Mouse (Mus musculus) G1E (cell line): ENCODE measurements around the gene Zfp981. TPM values are rescaled to one million over a fixed set of nuclear protein-coding genes. Genes with fewer than 3 reads are reported as not detected.
"Not testable (repeated sequence)": the region's sequence is repeated elsewhere in the genome, so short reads cannot be mapped to it uniquely, and the experiment has no call there.

ENCODE experiments used
- ATAC-seq: 2 replicates; pipeline ENCODE4 v1.8.0; 2016; ENCODE audit warnings: mild to moderate bottlenecking; ENCODE audit not compliant: insufficient number of reproducible peaks, poor library complexity, low FRiP score, severe bottlenecking; ENCODE audit errors: extremely low read depth
- DNase-seq: peaks from one replicate; pipeline ENCODE4 v3.0.0; 2012; ENCODE audit warnings: low spot score
- H3K27me3 ChIP-seq: 2 replicates; pipeline ENCODE4 v1.6.1; 2012; ENCODE audit warnings: mild to moderate bottlenecking, low read length, inconsistent platforms; ENCODE audit not compliant: insufficient read depth
- H3K36me3 ChIP-seq: replicated peaks from 2 replicates; pipeline ENCODE3; 2012; ENCODE audit warnings: mild to moderate bottlenecking, inconsistent platforms
- H3K4me1 ChIP-seq: 2 replicates; pipeline ENCODE4 v1.6.1; 2012; ENCODE audit warnings: low read depth, low read length, inconsistent platforms, mixed read lengths; ENCODE audit not compliant: insufficient read depth
- H3K4me3 ChIP-seq: 2 replicates; pipeline ENCODE4 v1.5.1; 2012; ENCODE audit warnings: low read depth, mild to moderate bottlenecking, inconsistent platforms, low read length, moderate library complexity, mixed read lengths
- H3K9me3 ChIP-seq: replicated peaks from 2 replicates; pipeline ENCODE4 v1.6.1; 2012; ENCODE audit warnings: inconsistent platforms
- CTCF ChIP-seq: IDR thresholded peaks from 2 replicates; pipeline ENCODE4 v1.5.1; 2012; ENCODE audit warnings: low read depth, low read length, inconsistent platforms, mixed read lengths
- GATA1 ChIP-seq: IDR thresholded peaks from 2 replicates; pipeline ENCODE4 v1.6.1; 2012; ENCODE audit warnings: borderline replicate concordance, low read length, inconsistent platforms, mixed read lengths
- GATA2 ChIP-seq: IDR thresholded peaks from 2 replicates; pipeline ENCODE4 v1.6.1; 2012; ENCODE audit warnings: low read depth, low read length, inconsistent platforms, borderline replicate concordance
- POLR2AphosphoS5 ChIP-seq: IDR thresholded peaks from 2 replicates; pipeline ENCODE4 v1.6.1; 2012; ENCODE audit warnings: low read depth, low read length, inconsistent platforms; ENCODE audit not compliant: insufficient replicate concordance
- TAL1 ChIP-seq: conservative IDR thresholded peaks from 2 replicates; pipeline ENCODE4 v1.6.1; 2012; ENCODE audit warnings: low read depth, low read length, inconsistent platforms, mixed read lengths
- polyA plus RNA-seq: library from polyadenylated mRNA; stranded (reverse); fragments of >175 nt; gene quantifications from 2 replicates; pipeline ENCODE4 v1.2.3, GENCODE M21; 2012
- total RNA-seq, 2 experiments: library from RNA; stranded (forward) in 1 of 2; stranded (reverse) in 1 of 2; fragments of 200-1000 nt in 1 of 2; fragments of >200 nt in 1 of 2; fragmentation: Nextera tagmentation in 1 of 2; gene quantifications; 2 replicates each; pipeline ENCODE4 v1.2.3; 2014 to 2017

Gene Zfp981
- total and polyA plus RNA-seq, 3 experiments, result 0.33 TPM; not detected in 2

- not testable (repeated sequence) for H3K4me3 ChIP-seq, H3K27me3 ChIP-seq, H3K36me3 ChIP-seq, DNase-seq, H3K4me1 ChIP-seq
- peaks cover 33% of the 10 kb centered on the region for H3K9me3 ChIP-seq
- ATAC-seq, result peak; percentile 30
Measured at GRCm38 (mm10) chr4:146483571-146484280, 18.1 kb upstream of the Zfp981 start.

DNA sequence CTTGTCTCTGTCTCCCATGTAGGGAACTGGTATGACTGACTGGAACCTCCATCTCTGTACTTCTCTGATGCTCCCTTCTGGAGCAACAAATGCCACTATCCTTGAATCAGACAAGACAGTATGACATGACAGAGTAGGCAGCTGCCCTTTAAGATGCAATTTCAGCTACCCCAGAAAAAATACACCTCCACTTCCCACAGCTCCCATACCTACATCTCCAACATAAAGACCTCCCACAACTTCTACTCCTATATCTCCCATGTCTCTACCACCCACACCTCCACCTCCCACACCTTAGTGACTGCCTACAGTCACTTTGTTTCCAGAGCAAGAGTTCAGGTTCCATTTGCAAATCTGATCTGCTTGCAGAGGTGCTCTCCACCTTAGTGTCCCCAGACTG lies 17.2 kb upstream of the Zfp981 start:
- not testable (repeated sequence) for DNase-seq, H3K27me3 ChIP-seq, H3K36me3 ChIP-seq, H3K4me1 ChIP-seq, ATAC-seq, H3K4me3 ChIP-seq
- peaks cover 37% of the 10 kb centered on the region for H3K9me3 ChIP-seq

- ATAC-seq, result not testable (repeated sequence)
Measured at GRCm38 (mm10) chr4:146485183-146485939, 16.5 kb upstream of the Zfp981 start.

GRCm38 (mm10) chr4:146486753-146487152 lies 15.1 kb upstream of the Zfp981 start:
- not testable (repeated sequence) for H3K36me3 ChIP-seq, H3K4me1 ChIP-seq, H3K4me3 ChIP-seq, DNase-seq, H3K27me3 ChIP-seq, ATAC-seq
- H3K9me3 ChIP-seq, result peaks cover 28% of the 10 kb centered on the region

More at GRCm38 (mm10) chr4:146485183-146485939, 16.5 kb upstream of the Zfp981 start:
- H3K9me3 ChIP-seq, result peaks cover 35% of the 10 kb centered on the region
- not testable (repeated sequence) for H3K4me1 ChIP-seq, H3K27me3 ChIP-seq, H3K4me3 ChIP-seq, H3K36me3 ChIP-seq, DNase-seq

DNA sequence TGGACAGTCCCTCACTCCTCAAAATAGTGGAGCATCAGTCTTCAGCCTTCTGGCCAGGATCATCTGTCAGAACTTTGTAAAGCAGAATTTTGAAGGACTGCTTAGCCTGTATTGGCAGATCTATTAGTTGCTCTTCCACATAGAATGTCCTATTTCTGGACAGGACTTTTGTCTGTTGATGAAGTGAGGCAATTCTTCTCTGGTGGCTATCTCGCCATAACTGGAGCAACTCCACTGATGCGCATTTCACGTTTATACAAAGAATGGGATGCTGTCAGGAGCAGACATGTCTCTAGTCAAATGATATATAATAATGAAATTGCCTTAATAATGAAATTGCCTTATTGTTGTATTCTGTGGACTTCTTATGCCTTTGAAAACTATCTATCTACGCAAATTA lies 12.6 kb upstream of the Zfp981 start:
- DNase-seq, ATAC-seq, H3K4me3 ChIP-seq, H3K4me1 ChIP-seq, H3K27me3 ChIP-seq, H3K36me3 ChIP-seq: not testable (repeated sequence)
- peaks cover 29% of the 10 kb centered on the region for H3K9me3 ChIP-seq

DNA sequence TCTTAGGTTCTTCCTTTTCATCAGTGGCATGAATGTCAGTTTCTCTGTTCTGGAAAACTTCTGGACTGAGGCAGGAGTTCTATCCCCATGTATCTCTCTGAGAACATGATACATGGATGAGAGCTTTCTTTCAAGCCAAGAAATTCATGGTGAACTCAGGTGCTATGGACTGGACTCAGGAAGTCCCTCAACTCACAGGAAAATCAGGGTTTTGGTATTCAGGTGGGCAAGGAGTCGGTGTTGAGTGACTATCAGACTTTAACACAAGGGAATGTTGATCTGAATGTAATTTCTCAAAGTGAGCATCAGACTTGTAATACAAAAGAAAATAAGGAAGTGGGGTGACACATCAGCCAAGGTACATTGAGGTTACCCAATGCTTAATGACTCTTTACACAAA lies 9.8 kb upstream of the Zfp981 start:
- not testable (repeated sequence) for H3K36me3 ChIP-seq, H3K4me3 ChIP-seq, ATAC-seq, H3K27me3 ChIP-seq, DNase-seq, H3K4me1 ChIP-seq
- peaks cover 19% of the 10 kb centered on the region for H3K9me3 ChIP-seq

- peaks cover 20% of the 10 kb centered on the region for H3K9me3 ChIP-seq
Measured at GRCm38 (mm10) chr4:146492439-146492838, 9.4 kb upstream of the Zfp981 start.

DNA sequence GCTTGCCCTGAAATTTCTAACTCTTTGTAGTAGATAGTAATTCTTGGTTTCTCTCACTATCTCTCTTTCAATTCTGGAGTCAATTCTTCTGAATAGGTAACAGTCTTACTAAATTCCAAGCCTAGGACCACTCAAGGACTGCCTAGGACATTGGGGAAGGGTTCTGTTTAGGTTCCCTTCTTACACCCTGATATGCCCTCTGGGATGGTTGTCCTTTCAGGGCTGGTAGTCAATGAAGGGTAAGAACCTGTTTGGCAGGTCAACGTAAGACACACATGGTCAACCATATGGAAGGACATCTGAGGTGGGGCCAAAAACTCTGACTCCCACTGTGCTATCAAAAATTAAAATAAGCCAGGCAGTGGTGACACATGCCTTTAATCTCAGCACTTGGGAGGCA lies 9.0 kb upstream of the Zfp981 start:
- no peaks in the 10 kb centered on the region for H3K4me1 ChIP-seq
- peaks cover 23% of the 10 kb centered on the region for H3K9me3 ChIP-seq
- no peak overlapping the region for H3K4me3 ChIP-seq
- no peaks in the 10 kb centered on the region for H3K36me3 ChIP-seq
- TF ChIP-seq POLR2AphosphoS5 (no peak), GATA1 (no peak), CTCF (no peak), GATA2 (no peak), TAL1 (no peak)
- ATAC-seq (no peak), DNase-seq (no peak)
- no peaks in the 10 kb centered on the region for H3K27me3 ChIP-seq

More at GRCm38 (mm10) chr4:146492439-146492838, 9.4 kb upstream of the Zfp981 start:
- Histone ChIP-seq H3K27me3 (no peaks in the 10 kb centered on the region), H3K4me1 (no peaks in the 10 kb centered on the region), H3K36me3 (no peaks in the 10 kb centered on the region), H3K4me3 (no peak overlapping the region)
- DNase-seq, result no peak
- no peak for TF ChIP-seq POLR2AphosphoS5
- no peak for TF ChIP-seq GATA1
- no peak for TF ChIP-seq CTCF
- no peak for ATAC-seq

- not testable (repeated sequence) for H3K4me3 ChIP-seq, DNase-seq, ATAC-seq, H3K27me3 ChIP-seq, H3K4me1 ChIP-seq, H3K36me3 ChIP-seq
- H3K9me3 ChIP-seq, result peaks cover 24% of the 10 kb centered on the region
Measured at GRCm38 (mm10) chr4:146493319-146493907, 8.4 kb upstream of the Zfp981 start.
